Mouse (Mus musculus) midbrain, embryonic 16.5 days (tissue): ENCODE measurements around the gene Pigv. TPM values are rescaled to one million over a fixed set of nuclear protein-coding genes. Genes with fewer than 3 reads are reported as not detected.

Experiments used
- ATAC-seq: fragments of 200-750 bp; cut with Nextera tagmentation; 2 replicates; pipeline ENCODE4 v1.8.0; 2017; ENCODE audit warnings: moderate TSS enrichment
- H3K27ac ChIP-seq: fragments of 300-500 bp; sonication (generic); 2 replicates; pipeline ENCODE4 v1.5.1; 2014; ENCODE audit warnings: mild to moderate bottlenecking, low read length, mixed read lengths
- H3K27me3 ChIP-seq: fragments of 300-500 bp; sonication (generic); 2 replicates; pipeline ENCODE4 v1.6.1; 2014; ENCODE audit warnings: low read depth, low read length, mixed read lengths; ENCODE audit not compliant: control insufficient read depth, insufficient read depth
- H3K36me3 ChIP-seq: fragments of 300-500 bp; sonication (generic); 2 replicates; pipeline ENCODE4 v1.6.1; 2014; ENCODE audit warnings: mild to moderate bottlenecking, low read length, moderate library complexity, mixed read lengths; ENCODE audit not compliant: control insufficient read depth, insufficient read depth
- H3K4me1 ChIP-seq: fragments of 300-500 bp; sonication (generic); 2 replicates; pipeline ENCODE4 v1.6.1; 2014; ENCODE audit warnings: mild to moderate bottlenecking, low read length, mixed read lengths; ENCODE audit not compliant: control insufficient read depth, insufficient read depth
- H3K4me2 ChIP-seq: fragments of 300-500 bp; sonication (generic); 2 replicates; pipeline ENCODE4 v1.6.1; 2014; ENCODE audit warnings: mild to moderate bottlenecking, low read length, mixed read lengths
- H3K4me3 ChIP-seq: fragments of 300-500 bp; sonication (generic); 2 replicates; pipeline ENCODE4 v1.5.1; 2014; ENCODE audit warnings: low read depth, mild to moderate bottlenecking, low read length, moderate library complexity, mixed read lengths
- H3K9ac ChIP-seq: fragments of 300-500 bp; sonication (generic); 2 replicates; pipeline ENCODE4 v1.6.1; 2014; ENCODE audit warnings: low read depth, low read length, mixed read lengths
- H3K9me3 ChIP-seq: fragments of 300-500 bp; sonication (generic); replicated peaks from 2 replicates; pipeline ENCODE4 v1.6.1; 2014; ENCODE audit warnings: mild to moderate bottlenecking, low read length, mixed read lengths; ENCODE audit not compliant: control insufficient read depth, poor library complexity, severe bottlenecking
- WGBS: fragments of 180-500 bp; shearing (Covaris S2); extraction: QIAGEN DNeasy Blood & Tissue Kit; methylation state at CpG from one replicate; pipeline ENCODE4 v1.1.7; 2014; 5-methylcytosine and 5-hydroxymethylcytosine counted together
- polyA plus RNA-seq: library from polyadenylated mRNA; unstranded; fragments of >200 nt; fragmentation: Nextera tagmentation; extraction: Ambion mirVana; gene quantifications from 2 replicates; pipeline ENCODE4 v1.2.1, GENCODE M21; 2015

Gene Pigv
- polyA plus RNA-seq, 1 experiment from 2014 or later, result 18.5 TPM

DNA sequence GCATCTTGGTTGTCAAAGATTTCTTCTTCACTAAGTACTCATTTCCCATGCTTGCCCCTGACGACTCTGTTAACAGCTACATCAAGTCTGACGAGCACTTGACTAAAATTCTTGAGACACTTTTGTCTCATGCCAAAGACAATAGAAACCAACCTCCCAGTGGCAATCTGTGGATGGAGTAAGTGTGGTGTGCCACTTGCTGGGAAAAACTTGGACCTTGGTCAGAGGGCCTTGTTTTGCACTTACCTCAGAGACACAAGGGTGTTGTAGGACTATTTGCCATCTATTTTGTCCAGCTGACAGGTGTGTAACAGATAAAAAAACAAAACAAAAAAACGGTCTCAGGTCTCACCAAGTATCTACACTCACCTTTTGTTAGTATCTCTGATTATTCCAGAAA, 3.7 kb upstream of the Pigv start:
- Histone ChIP-seq H3K27me3 (no peaks in the 10 kb centered on the region), H3K9ac (no peak overlapping the region), H3K4me2 (no peak overlapping the region), H3K4me3 (no peak overlapping the region), H3K36me3 (peaks cover 5% of the 10 kb centered on the region; the same call in 1 of the 2 replicates), H3K27ac (peak overlapping the region; percentile 23), H3K4me1 (peaks cover 13% of the 10 kb centered on the region), H3K9me3 (no peaks in the 10 kb centered on the region)
- WGBS, result 28% methylated on average over 3 of the region's 3 CpGs
- no peak for ATAC-seq

GRCm38 (mm10) chr4:133675594-133676016, 3.2 kb upstream of the Pigv start:
- peaks cover 18% of the 10 kb centered on the region for H3K4me1 ChIP-seq
- H3K36me3 ChIP-seq, result peaks cover 3% of the 10 kb centered on the region; the same call in 1 of the 2 replicates
- WGBS, result 0% methylated on average over 5 of the region's 5 CpGs
- H3K27ac ChIP-seq, result peak overlapping the region; percentile 36; the same call in 1 of the 2 replicates
- no peaks in the 10 kb centered on the region for H3K9me3 ChIP-seq
- no peaks in the 10 kb centered on the region for H3K27me3 ChIP-seq
- no peak overlapping the region for H3K4me2 ChIP-seq
- H3K4me3 ChIP-seq, result no peak overlapping the region
- no peak overlapping the region for H3K9ac ChIP-seq
- no peak for ATAC-seq

DNA sequence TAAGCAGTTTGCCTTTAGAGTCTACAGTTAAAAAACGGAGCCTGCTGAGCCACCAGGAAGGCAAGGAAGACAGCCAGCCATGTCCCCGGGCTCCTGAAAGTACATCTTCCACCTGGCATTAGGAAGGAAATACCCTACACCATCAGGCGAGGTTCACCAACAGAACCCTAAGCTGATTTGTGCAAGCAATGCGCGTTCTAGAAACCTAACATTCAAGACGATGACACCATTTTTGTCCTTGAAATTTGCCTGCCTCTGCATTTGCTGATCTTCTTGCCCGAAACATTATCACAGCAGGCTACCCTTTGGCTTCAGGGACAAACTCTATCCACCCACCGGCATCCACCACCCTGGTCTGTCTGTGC, 1.9 kb upstream of the Pigv start:
- Histone ChIP-seq H3K4me2 (no peak overlapping the region), H3K4me1 (peaks cover 24% of the 10 kb centered on the region), H3K9ac (no peak overlapping the region), H3K27ac (no peak overlapping the region; the same call in 1 of the 2 replicates), H3K27me3 (no peaks in the 10 kb centered on the region), H3K4me3 (no peak overlapping the region), H3K36me3 (no peaks in the 10 kb centered on the region), H3K9me3 (no peaks in the 10 kb centered on the region)
- WGBS, result 75% methylated on average over 8 of the region's 8 CpGs
- no peak for ATAC-seq

GRCm38 (mm10) chr4:133673666-133674330, 1.4 kb upstream of the Pigv start:
- ATAC-seq, result no peak
- Histone ChIP-seq H3K9me3 (no peaks in the 10 kb centered on the region), H3K27ac (peak overlapping the region; percentile 96; the same call in 1 of the 2 replicates), H3K4me2 (peak overlapping the region; percentile 75; the same call in 1 of the 2 replicates), H3K36me3 (no peaks in the 10 kb centered on the region), H3K27me3 (no peaks in the 10 kb centered on the region), H3K4me1 (peaks cover 24% of the 10 kb centered on the region), H3K9ac (no peak overlapping the region), H3K4me3 (no peak overlapping the region)
- 55% methylated on average over 10 of the region's 10 CpGs for WGBS

GRCm38 (mm10) chr4:133672845-133673647, 599 bp upstream of the Pigv start:
- H3K9ac ChIP-seq, result peak overlapping the region; percentile 86
- no peaks in the 10 kb centered on the region for H3K27me3 ChIP-seq
- H3K4me3 ChIP-seq, result peak overlapping the region; percentile 73
- no peaks in the 10 kb centered on the region for H3K9me3 ChIP-seq
- peak overlapping the region; percentile 75 for H3K4me2 ChIP-seq
- peak overlapping the region; percentile 96 for H3K27ac ChIP-seq
- 3% methylated on average over 24 of the region's 24 CpGs for WGBS
- H3K36me3 ChIP-seq, result peaks cover 3% of the 10 kb centered on the region; the same call in 1 of the 2 replicates
- peaks cover 24% of the 10 kb centered on the region for H3K4me1 ChIP-seq
- ATAC-seq, result peak; percentile 12

GRCm38 (mm10) chr4:133671184-133671880, 1.1 kb downstream of the Pigv start:
- H3K27me3 ChIP-seq, result no peaks in the 10 kb centered on the region
- peak overlapping the region; percentile 96 for H3K27ac ChIP-seq
- H3K4me2 ChIP-seq, result peak overlapping the region; percentile 75
- 3% methylated on average over 13 of the region's 13 CpGs for WGBS
- H3K36me3 ChIP-seq, result peaks cover 3% of the 10 kb centered on the region; the same call in 1 of the 2 replicates
- no peaks in the 10 kb centered on the region for H3K9me3 ChIP-seq
- ATAC-seq, result no peak
- peak overlapping the region; percentile 73 for H3K4me3 ChIP-seq
- H3K9ac ChIP-seq, result peak overlapping the region; percentile 86; the same call in 1 of the 2 replicates
- peaks cover 24% of the 10 kb centered on the region for H3K4me1 ChIP-seq

DNA sequence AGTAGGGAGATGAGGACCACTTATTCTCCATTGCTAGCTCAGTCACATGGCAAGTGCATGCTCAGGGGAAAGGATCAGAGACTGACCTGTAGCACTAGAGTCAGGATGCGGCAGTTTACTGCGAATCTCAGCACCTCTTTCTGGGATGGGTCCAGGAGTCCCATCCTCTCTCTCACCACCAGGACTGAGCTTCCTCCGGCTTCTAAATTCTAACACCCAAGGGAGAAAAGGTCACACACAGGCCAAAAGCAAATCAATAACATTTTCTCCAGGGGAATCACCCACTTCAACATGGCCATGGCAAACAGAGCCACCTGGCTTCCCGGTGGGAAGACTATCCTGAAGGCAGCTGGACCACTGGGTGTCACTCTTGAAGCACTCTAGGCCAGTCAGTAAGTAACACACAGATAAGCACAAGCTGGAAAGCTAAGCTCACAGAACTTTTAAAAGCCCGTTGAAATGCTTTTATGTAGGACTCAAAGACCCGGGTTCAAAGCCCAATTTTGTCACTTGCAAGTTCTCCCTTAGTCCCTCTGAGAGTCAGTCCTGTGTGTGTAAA, 2.7 kb downstream of the Pigv start:
- no peaks in the 10 kb centered on the region for H3K27me3 ChIP-seq
- WGBS, result 69% methylated on average over 6 of the region's 6 CpGs
- H3K9me3 ChIP-seq, result no peaks in the 10 kb centered on the region
- ATAC-seq, result no peak
- H3K4me2 ChIP-seq, result no peak overlapping the region
- H3K4me1 ChIP-seq, result peaks cover 24% of the 10 kb centered on the region
- H3K4me3 ChIP-seq, result no peak overlapping the region
- no peak overlapping the region for H3K27ac ChIP-seq
- H3K36me3 ChIP-seq, result peaks cover 3% of the 10 kb centered on the region; the same call in 1 of the 2 replicates
- H3K9ac ChIP-seq, result no peak overlapping the region

GRCm38 (mm10) chr4:133668537-133668936, 3.9 kb downstream of the Pigv start:
- H3K9ac ChIP-seq, result no peak overlapping the region
- no peak overlapping the region for H3K27ac ChIP-seq
- H3K4me2 ChIP-seq, result no peak overlapping the region
- H3K4me3 ChIP-seq, result no peak overlapping the region
- H3K9me3 ChIP-seq, result no peaks in the 10 kb centered on the region
- peaks cover 22% of the 10 kb centered on the region for H3K4me1 ChIP-seq
- WGBS, result 83% methylated on average over 3 of the region's 3 CpGs
- H3K36me3 ChIP-seq, result peaks cover 3% of the 10 kb centered on the region; the same call in 1 of the 2 replicates
- H3K27me3 ChIP-seq, result no peaks in the 10 kb centered on the region
- ATAC-seq, result no peak
